Mouse (Mus musculus) naive thymus-derived CD4-positive, alpha-beta T cell, adult 5 months (primary cell): Measurements from ENCODE around the gene Stx4a. TPM values are rescaled to one million over a fixed set of nuclear protein-coding genes. Genes with fewer than 3 reads are reported as not detected.

Experiments
- polyA plus RNA-seq: library from polyadenylated mRNA; unstranded; fragments of 100-300 nt; shearing (Covaris generic); gene quantifications from one replicate; pipeline ENCODE4 v1.2.1, GENCODE M21; 2017

The Stx4a gene
- polyA plus RNA-seq = 122 TPM

DNA sequence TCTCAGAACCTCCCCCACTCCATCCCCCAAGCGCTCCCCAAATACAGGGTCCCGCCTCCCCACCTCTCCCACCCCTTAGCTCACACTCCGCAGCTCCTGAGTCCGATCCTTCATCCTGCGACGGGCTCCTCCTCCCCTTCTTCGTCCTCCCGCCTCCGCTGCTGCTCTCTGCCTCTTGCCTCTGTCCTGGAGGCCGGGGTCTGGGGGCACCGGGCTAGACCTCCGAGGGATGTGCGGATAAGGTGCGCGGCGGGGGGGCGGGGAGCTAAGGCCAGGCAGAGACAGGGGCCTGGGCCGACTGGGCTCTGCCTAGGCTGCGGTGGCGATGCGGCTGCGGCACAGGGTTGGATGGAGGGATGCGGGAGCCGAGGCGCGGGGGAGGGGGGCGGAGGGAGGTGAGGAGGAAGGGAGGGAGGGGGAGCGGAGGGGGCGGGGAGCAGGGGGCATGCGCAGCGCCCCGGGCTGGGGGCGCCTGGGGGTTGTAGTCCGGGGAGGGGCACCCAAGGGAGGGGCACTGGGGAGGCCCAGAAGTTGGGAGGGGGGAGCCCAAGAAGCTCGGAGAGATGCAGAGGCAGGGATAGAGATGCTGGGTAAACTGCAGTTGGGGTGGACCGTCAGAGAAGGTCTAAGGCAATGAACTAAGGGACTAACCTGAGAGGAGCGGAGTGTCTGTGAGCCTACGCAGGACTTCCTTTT, at the start of gene Stx4a, which contains the start of gene Stx1b:
TSS of gene Stx4a (plus strand) at position 119 of the 696 bp plus-strand sequence.
TSS of gene Stx1b (minus strand) at position 374 of the 696 bp plus-strand sequence.

DNA sequence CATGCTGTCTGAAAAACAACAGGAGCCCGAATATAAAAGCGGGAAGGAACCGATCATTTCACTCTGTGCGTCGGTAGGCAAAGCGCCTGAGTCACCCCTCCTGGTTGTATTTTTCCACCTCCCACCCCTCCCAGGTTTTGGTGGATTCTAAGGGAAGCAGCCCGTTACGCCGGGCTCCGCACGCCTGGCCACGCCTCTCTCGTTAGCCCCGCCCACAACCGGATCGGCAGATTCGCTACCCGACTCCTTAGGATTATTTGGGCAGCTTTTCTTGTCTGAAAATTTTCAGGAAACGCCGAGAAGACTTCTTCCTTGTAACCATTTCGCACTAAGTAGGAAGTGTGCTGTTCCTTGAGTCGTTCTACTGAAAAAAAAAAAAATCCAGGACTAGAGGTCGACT, 47.7 kb upstream of the Stx4a start, which contains the start of gene Setd1a:
TSS of gene Setd1a (plus strand) at position 245 of the 400 bp plus-strand sequence.

DNA sequence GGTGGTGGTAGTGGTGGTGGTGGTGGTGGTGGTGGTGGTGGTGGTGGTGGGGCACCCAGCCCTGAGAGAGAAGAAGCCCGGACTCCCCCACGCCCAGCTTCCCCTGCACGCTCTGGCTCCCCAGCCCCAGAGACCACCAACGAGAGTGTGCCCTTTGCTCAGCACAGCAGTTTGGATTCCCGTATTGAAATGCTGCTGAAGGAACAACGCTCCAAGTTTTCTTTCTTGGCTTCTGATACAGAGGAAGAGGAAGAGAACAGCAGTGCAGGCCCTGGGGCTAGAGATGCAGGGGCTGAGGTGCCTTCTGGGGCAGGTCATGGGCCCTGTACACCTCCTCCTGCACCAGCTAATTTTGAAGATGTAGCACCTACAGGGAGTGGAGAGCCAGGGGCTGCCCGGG, 38.8 kb upstream of the Stx4a start, which contains the start of gene Gm49388:
TSS of gene Gm49388 (plus strand) at position 301 of the 400 bp plus-strand sequence.

DNA sequence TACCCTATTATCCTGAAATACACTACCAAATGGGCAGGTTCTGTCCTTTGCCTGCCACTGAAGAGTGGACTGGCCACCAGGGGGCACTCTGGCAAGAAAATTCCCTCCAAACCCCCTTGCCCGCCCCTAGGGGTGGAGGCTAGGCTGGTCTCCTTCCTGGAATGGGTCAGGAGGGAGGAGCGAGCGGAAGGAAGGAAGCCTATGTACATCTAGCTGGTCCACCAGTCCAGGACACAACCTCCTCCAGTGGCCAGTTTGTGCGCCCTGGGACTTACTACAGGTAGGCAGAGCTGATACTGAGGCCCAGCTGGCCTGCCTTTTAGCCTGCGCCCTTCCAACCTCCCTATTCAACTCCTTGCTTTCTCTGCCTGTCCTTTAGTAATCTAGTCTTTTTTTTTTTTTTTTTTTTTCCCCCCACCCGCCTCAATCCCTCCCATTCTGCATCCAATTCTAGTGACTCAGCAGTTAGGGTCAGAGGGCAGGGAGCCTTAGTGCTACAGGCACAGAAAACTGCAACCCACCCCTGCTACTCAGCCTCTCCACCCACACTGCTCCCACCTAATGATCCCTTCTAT, 23.6 kb upstream of the Stx4a start, which contains the start of gene Hsd3b7:
TSS of gene Hsd3b7 (plus strand) at position 170 of the 575 bp plus-strand sequence.

DNA sequence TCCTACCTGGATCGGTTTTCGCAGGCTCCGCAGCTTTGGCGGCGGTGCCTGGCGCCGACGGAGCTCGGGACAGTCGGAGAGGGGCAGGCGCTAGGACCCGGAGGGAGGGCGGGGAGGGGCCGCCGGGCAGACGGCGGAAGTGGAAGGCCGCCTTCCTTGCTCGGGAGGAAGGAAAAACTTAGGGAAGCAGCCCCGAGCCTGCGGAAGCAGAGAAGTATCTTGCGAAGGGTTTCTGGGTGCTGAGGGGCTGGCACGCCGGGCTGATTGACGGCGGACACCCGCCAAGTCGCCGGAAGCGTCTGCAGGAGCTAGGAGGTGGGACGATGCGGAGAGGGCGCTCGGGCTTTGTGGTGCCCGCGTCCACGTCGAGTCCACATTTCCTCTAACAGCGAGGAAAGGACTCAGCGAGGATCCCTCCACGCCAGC, 52.0 kb downstream of the Stx4a start, which contains the start of gene Zfp646:
TSS of gene Zfp646 (plus strand) at position 181 of the 426 bp plus-strand sequence.

DNA sequence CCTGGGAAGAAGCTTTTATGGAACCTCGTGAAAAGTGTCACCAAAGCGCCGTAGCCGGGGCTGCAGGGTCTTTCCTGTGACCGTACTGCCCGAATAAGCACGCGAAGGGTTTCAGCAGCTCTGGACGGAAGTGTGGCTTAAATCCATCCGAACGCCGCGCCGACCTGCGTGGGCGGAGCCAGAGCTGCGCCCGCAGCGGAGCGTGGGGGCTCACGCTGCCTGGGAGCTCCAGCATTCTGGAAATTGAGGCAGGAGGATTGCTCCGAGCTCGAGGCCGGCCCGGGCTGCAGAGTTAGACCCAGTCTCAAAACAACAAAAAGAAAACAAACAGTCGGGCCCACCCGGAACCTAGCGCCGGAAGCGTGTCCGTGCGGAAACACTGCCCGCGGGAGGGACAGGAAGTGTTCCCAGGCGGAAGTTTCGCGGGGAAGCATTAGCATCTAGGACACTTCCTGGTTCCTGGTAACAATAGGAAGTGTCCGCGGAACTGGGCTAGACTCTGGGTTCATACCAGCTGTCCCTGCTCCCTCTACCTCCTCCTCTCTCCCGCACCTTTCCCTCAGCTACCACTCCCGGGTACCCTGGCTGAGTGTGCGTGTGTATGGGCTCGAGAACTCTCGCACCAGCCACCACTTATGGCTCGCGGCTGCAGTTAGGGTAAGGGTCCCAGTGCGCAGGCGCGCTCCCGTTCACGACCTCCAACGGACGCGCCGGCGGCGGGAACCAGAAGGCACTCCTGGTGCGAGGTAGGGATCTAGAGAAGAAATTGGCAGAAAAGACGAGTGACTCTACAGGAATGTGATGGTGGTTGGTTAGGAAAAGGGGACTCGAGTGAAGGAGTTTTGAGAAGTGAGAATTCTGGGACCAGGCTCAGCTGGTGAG, 52.6 kb downstream of the Stx4a start, which contains the start of gene Zfp668:
TSS of gene Zfp668 (minus strand) at position 362 of the 882 bp plus-strand sequence.

DNA sequence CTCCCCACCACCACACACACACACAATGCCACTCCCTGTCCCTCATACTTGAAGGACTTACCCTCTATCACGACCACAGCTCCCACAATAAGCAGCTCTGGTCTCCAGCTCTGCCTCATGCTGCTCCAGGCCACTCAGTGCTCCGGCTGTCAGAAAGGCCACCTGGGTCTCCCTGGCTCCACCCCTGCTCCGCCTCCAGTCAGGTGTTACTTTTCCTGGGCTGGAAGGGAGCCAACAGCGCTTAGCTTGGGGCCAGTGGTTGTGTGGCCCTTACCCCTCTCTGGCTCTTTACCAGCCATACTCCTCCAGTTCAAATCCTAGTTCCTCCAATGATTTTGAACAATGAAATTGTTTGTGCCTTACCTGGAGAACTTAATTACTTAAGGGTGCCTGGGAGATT, 66.7 kb downstream of the Stx4a start, which contains the start of gene Prss53:
TSS of gene Prss53 (minus strand) at position 173 of the 400 bp plus-strand sequence.

DNA sequence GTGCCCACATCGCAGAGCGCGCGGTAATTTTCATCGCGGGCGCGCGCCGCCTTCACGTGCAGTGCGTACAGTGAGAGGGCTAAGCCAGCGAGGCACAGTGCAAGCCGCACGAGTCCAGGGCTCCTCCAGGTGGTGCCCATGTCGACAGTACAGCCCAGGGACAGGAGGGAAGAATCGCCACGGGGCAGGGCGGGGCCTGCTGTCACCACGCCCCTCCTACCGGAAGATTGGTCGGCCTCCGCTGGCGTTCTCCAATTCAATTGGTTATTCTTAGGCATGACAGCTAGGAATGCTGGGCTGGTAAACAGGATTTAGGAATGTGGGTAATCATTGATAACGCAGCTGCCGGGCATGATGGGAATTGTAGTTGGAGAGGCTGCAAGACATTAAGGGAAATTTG, 71.3 kb downstream of the Stx4a start, which contains the start of the genes Gm21974 and Vkorc1:
TSS of gene Gm21974 (minus strand) at position 13 of the 400 bp plus-strand sequence.
TSS of gene Vkorc1 (minus strand) at position 176 of the 400 bp plus-strand sequence.

Other genes with a start within 250 kb of the Stx4a start
- 0.46 TPM for gene Ccdc189, start 235.7 kb upstream of the Stx4a start, polyA plus RNA-seq
- gene Rnf40, start 235.5 kb upstream of the Stx4a start, polyA plus RNA-seq = 137 TPM
- gene Zfp629, start 208.5 kb upstream of the Stx4a start, polyA plus RNA-seq = 0.85 TPM
- gene Bcl7c, start 115.4 kb upstream of the Stx4a start, polyA plus RNA-seq = 35.3 TPM
- gene Ctf1, start 111.6 kb upstream of the Stx4a start, polyA plus RNA-seq = not detected
- gene Ctf2, start 92.1 kb upstream of the Stx4a start, polyA plus RNA-seq = not detected
- gene Fbxl19, start 79.8 kb upstream of the Stx4a start, polyA plus RNA-seq = 0.65 TPM
- gene Orai3, start 54.5 kb upstream of the Stx4a start, polyA plus RNA-seq = 3.5 TPM
- 4.3 TPM for gene Setd1a, start 47.6 kb upstream of the Stx4a start, polyA plus RNA-seq
- gene Gm49388, start 38.7 kb upstream of the Stx4a start, polyA plus RNA-seq = not detected
- gene Hsd3b7, start 23.7 kb upstream of the Stx4a start, polyA plus RNA-seq = 0.75 TPM
- gene Stx1b, start 255 bp downstream of the Stx4a start, polyA plus RNA-seq = not detected
- gene Zfp646, start 51.9 kb downstream of the Stx4a start, polyA plus RNA-seq = 30.0 TPM
- gene Zfp668, start 52.5 kb downstream of the Stx4a start, polyA plus RNA-seq = 13.1 TPM
- 0.73 TPM for gene Prss53, start 66.7 kb downstream of the Stx4a start, polyA plus RNA-seq
- not detected for gene Gm21974, start 71.2 kb downstream of the Stx4a start, polyA plus RNA-seq
- 33.6 TPM for gene Vkorc1, start 71.3 kb downstream of the Stx4a start, polyA plus RNA-seq
- 37.3 TPM for gene Bckdk, start 79.8 kb downstream of the Stx4a start, polyA plus RNA-seq
- 39.5 TPM for gene Kat8, start 88.2 kb downstream of the Stx4a start, polyA plus RNA-seq
- not detected for gene Prss8, start 105.8 kb downstream of the Stx4a start, polyA plus RNA-seq
- 1.7 TPM for gene Prss36, start 122.4 kb downstream of the Stx4a start, polyA plus RNA-seq
- gene Fus, start 143.2 kb downstream of the Stx4a start, polyA plus RNA-seq = 242 TPM
- 94.8 TPM for gene Pycard, start 169.6 kb downstream of the Stx4a start, polyA plus RNA-seq
- gene Trim72, start 179.7 kb downstream of the Stx4a start, polyA plus RNA-seq = not detected
- gene Itgam, start 238.3 kb downstream of the Stx4a start, polyA plus RNA-seq = 2.0 TPM
- not detected for gene Gm49368, start 238.4 kb downstream of the Stx4a start, polyA plus RNA-seq